Mouse (Mus musculus) liver, embryonic 13.5 days (tissue): ENCODE results near the gene Hacd1. TPM values are rescaled to one million over a fixed set of nuclear protein-coding genes. Genes with fewer than 3 reads are reported as not detected.

ENCODE experiments used
- ATAC-seq: fragments of 200-750 bp; cut with Nextera tagmentation; 2 replicates; pipeline ENCODE4 v1.8.0; 2017; ENCODE audit warnings: low read depth, mild to moderate bottlenecking, moderate number of reproducible peaks, moderate library complexity
- DNase-seq: peaks from one replicate; pipeline ENCODE4 v3.0.0; 2022
- H3K27ac ChIP-seq: fragments of 300-500 bp; sonication (generic); 2 replicates; pipeline ENCODE4 v1.5.1; 2015; ENCODE audit warnings: moderate library complexity, mild to moderate bottlenecking, inconsistent platforms
- H3K27me3 ChIP-seq: fragments of 300-500 bp; sonication (generic); 2 replicates; pipeline ENCODE4 v1.6.1; 2015; ENCODE audit warnings: mild to moderate bottlenecking, inconsistent platforms
- H3K36me3 ChIP-seq: fragments of 300-500 bp; sonication (generic); 2 replicates; pipeline ENCODE4 v1.6.1; 2015; ENCODE audit warnings: mild to moderate bottlenecking, inconsistent platforms
- H3K4me1 ChIP-seq: fragments of 300-500 bp; sonication (generic); replicated peaks from 2 replicates; pipeline ENCODE4 v1.6.1; 2015; ENCODE audit warnings: inconsistent platforms
- H3K4me2 ChIP-seq: fragments of 300-500 bp; sonication (generic); 2 replicates; pipeline ENCODE4 v1.6.1; 2015; ENCODE audit warnings: inconsistent platforms, mild to moderate bottlenecking, moderate library complexity
- H3K4me3 ChIP-seq: fragments of 300-500 bp; sonication (generic); replicated peaks from 2 replicates; pipeline ENCODE4 v1.5.1; 2015; ENCODE audit warnings: mild to moderate bottlenecking, inconsistent platforms
- H3K9ac ChIP-seq: fragments of 300-500 bp; sonication (generic); 2 replicates; pipeline ENCODE4 v1.6.1; 2015; ENCODE audit warnings: mild to moderate bottlenecking, inconsistent platforms
- H3K9me3 ChIP-seq: fragments of 300-500 bp; sonication (generic); replicated peaks from 2 replicates; pipeline ENCODE4 v1.6.1; 2016; ENCODE audit warnings: inconsistent platforms
- WGBS: fragments of 180-500 bp; shearing (Covaris S2); methylation state at CpG from one replicate; pipeline ENCODE4 v1.1.7; 2015; ENCODE audit not compliant: insufficient replicate concordance; 5-methylcytosine and 5-hydroxymethylcytosine counted together
- polyA plus RNA-seq: library from polyadenylated mRNA; unstranded; fragments of >200 nt; fragmentation: Nextera tagmentation; extraction: Ambion mirVana; gene quantifications from 2 replicates; pipeline ENCODE4 v1.2.1, GENCODE M21; 2015

Hacd1 gene
- polyA plus RNA-seq, 1 experiment from 2014 or later = 65.4 TPM

GRCm38 (mm10) chr2:13808593-13808992, 247.3 kb downstream of the Hacd1 start:
- 38% methylated on average over 5 of the region's 5 CpGs for WGBS
- ATAC-seq = no peak

GRCm38 (mm10) chr2:13808008-13808407, 247.9 kb downstream of the Hacd1 start:
- no peak for ATAC-seq
- 46% methylated on average over 4 of the region's 4 CpGs for WGBS

More at GRCm38 (mm10) chr2:13808593-13808992, 247.3 kb downstream of the Hacd1 start:
- no peaks in the 10 kb centered on the region for H3K9me3 ChIP-seq
- no peaks in the 10 kb centered on the region for H3K36me3 ChIP-seq
- no peak for DNase-seq
- no peak overlapping the region for H3K4me3 ChIP-seq
- no peak overlapping the region for H3K27ac ChIP-seq
- no peak overlapping the region for H3K9ac ChIP-seq
- no peaks in the 10 kb centered on the region for H3K4me1 ChIP-seq
- H3K27me3 ChIP-seq = no peaks in the 10 kb centered on the region
- no peak overlapping the region for H3K4me2 ChIP-seq

GRCm38 (mm10) chr2:13806120-13806519, 249.8 kb downstream of the Hacd1 start:
- DNase-seq = no peak
- Histone ChIP-seq H3K27ac (no peak overlapping the region), H3K4me3 (no peak overlapping the region), H3K4me2 (no peak overlapping the region), H3K36me3 (no peaks in the 10 kb centered on the region), H3K9me3 (no peaks in the 10 kb centered on the region), H3K4me1 (no peaks in the 10 kb centered on the region), H3K27me3 (no peaks in the 10 kb centered on the region), H3K9ac (no peak overlapping the region)
- WGBS = 71% methylated on average over 3 of the region's 3 CpGs
- ATAC-seq = no peak

More at GRCm38 (mm10) chr2:13808008-13808407, 247.9 kb downstream of the Hacd1 start:
- Histone ChIP-seq H3K4me1 (no peaks in the 10 kb centered on the region), H3K4me3 (no peak overlapping the region), H3K36me3 (no peaks in the 10 kb centered on the region), H3K27me3 (no peaks in the 10 kb centered on the region), H3K4me2 (no peak overlapping the region), H3K9me3 (no peaks in the 10 kb centered on the region), H3K9ac (no peak overlapping the region), H3K27ac (no peak overlapping the region)
- DNase-seq = no peak

- Histone ChIP-seq H3K36me3 (no peaks in the 10 kb centered on the region), H3K4me2 (no peak overlapping the region), H3K27me3 (0 out of 2 replicates have a peak, but pooled peaks cover 5% of the 10 kb centered on the region), H3K4me1 (no peaks in the 10 kb centered on the region), H3K27ac (no peak overlapping the region), H3K4me3 (no peak overlapping the region), H3K9me3 (no peaks in the 10 kb centered on the region), H3K9ac (no peak overlapping the region)
- DNase-seq (no peak), ATAC-seq (no peak)
- WGBS = 51% methylated on average over 2 of the region's 2 CpGs
Measured at GRCm38 (mm10) chr2:13800639-13801038, 255.3 kb downstream of the Hacd1 start.

Other genes starting within 250 kb of the Hacd1 start
- gene Stam, start 18.0 kb upstream of the Hacd1 start, polyA plus RNA-seq = 25.9 and 32.1 TPM in 2 replicates
- gene Tmem236, start 118.4 kb upstream of the Hacd1 start, polyA plus RNA-seq = not detected in 2 replicates
- gene Mrc1, start 173.3 kb upstream of the Hacd1 start, polyA plus RNA-seq = 6.1 and 7.5 TPM in 2 replicates